Mouse (Mus musculus): ENCODE measurements around the gene Ankrd31. TPM values are rescaled to one million over a fixed set of nuclear protein-coding genes. Genes with fewer than 3 reads are reported as not detected.
"Not testable (repeated sequence)": the region's sequence is repeated elsewhere in the genome, so short reads cannot be mapped to it uniquely, and the experiment has no call there.

Gene Ankrd31
- total RNA-seq, 2 experiments from 2014 or later, result 0.24 to 0.46 TPM

DNA sequence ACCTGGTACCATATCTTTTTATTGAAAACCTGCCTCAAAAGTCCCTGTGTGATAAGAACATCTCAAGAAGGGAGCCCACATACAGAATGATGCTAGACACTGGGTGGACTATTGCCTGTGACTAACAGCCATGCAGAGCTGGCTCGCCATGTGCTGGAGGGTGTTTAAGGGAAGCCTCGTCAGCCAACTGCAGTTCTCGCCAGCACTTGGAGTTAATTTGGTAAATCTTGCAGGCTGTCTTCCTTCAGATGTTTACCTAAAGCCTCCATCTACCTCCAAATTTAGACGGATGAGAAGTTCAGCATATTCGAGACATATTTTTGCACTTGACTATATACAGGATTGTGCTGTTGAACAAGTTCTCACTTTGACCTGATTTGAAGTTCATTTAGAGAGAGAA lies 184.7 kb downstream of the Ankrd31 start:
- intact Hi-C loops (cut with DNase I), result no loop called here
- DNase-seq, result no peak

DNA sequence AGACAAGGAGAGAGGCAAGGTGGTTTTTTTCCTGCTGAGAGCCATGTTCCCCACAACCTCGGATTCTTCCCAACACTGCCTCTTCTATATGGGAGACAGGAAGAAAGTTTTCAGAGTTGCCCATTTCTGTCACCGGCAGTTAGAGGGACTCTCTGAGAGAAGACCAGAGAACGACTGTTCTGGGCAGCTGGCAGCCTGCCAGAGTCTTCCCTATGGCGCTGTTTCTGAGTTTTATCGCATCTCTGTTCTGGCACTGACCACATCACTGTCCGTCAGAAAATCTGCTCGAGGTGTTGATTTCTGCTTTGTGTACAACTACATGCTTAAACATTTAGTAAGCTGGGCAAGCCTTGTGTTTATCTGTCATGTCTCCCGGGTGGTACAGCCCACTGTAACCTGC lies 185.3 kb downstream of the Ankrd31 start:
- intact Hi-C loops (cut with DNase I), result no loop called here
- DNase-seq, result peak; percentile 50

DNA sequence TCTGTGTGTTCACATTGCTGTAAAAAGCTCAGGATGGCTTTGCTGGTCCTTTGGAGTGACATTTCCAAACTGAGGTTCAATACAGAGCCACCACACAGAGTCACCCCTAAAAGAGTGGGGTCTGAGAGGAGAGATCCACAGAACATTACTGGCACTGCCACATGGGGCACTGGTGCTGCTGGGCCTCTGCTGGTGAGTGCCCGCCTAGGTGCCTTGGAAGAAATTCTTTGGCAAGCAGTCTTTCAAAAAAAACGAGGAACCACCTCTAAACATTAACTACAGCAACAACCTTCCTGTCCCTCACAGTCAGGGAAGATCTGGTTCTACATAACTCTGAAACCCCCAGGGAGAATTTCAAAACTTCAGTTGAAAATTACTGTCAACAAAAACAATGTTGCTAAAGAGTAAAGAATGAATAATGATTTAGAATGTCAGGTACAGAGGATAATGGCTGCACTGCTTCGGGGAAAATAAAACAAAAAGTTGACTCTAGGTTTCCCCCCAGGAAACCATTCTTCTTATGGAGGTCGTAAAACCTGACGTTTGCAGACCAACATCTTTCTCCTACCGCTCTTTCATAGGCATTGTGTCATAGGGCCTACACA lies 188.2 kb downstream of the Ankrd31 start:
- no peak for DNase-seq
- intact Hi-C loops (cut with DNase I), result no loop called here

DNA sequence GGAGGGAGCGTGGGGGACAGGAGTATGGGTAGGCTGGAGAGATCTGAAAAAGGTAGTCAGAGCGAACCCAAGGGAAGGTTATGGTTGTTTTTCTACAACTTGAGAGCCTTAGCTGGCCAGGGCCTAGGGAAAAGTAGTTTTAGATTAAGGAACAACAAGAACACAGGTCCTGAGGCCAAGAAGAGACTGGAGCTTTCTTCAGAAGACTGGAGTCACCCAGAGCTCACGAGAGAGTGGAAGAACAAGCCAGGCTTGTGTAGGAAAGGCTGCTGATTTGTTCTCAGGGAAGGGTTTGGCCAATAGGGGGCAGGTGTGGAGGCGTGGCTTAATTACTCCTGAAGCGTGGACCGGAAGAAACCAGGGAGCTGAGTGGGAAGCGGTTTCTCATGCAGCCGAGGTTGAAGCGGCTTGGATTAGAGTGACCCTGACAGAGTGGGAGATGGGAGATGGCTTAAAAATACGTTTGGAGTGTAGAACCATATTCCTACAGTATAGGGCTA lies 189.0 kb downstream of the Ankrd31 start:
- intact Hi-C loops (cut with DNase I), result no loop called here
- no peak for DNase-seq

DNA sequence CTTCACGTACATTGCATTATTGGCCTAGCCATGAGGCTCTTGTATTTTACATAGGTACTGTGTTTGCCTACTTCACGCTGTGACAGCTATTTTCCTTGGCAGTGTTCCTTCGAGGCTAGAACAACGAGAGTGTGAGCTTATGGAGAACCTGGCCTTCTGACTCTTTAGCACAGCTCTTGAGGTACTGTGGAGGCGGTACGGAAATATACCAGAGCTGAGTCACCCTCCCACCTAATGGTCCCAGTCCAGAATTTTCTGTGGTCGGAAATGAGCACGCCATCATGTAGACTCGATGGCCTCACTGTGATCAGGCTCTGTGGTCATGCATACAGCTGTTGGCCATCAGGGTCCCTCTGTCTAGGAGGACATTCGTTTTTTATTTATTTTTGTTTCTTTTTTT lies 191.6 kb downstream of the Ankrd31 start:
- intact Hi-C loops (cut with DNase I), result no loop called here
- no peak for DNase-seq

DNA sequence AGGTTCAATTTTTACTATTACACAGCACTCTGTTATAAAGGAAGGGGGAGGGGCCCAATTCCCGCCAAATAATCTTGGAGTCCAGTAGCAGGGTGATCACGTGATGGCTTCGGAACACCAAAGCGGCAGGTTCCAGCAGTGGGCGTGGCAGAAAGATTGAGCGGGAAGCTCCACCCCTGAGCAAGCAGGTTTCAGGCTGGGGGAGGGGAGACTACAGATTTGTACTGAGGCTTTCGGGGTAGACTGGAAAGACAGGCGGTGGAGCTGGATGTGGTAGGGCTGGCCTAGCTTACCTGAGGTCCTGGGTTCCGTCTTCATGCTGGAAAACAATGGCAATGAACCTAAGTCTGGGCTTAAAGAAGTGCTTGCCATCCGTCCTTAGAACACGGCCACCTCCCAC lies 193.4 kb downstream of the Ankrd31 start:
- DNase-seq; intact Hi-C loops (cut with DNase I): not testable (repeated sequence)

DNA sequence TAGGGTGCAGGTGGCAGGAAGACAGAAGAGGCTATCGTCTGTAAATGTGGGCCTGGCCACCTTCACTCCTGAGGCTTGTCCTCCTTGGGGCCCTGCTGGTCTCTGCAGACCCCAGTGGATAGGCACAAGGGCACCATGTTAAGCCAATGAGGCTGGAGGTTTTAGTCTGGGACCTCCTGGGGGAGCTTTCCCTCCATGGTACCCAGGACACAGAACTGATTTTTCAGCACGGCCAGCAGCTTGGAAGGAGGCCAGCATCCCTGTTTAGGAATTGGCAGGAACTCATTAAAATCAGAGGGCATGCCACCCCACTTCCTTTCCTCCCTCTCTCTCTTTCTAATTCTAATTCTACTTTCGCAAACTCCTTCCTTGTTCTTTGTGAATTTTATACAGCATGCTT lies 195.5 kb downstream of the Ankrd31 start:
- peak; percentile 58 for DNase-seq
- intact Hi-C loops (cut with DNase I), result no loop called here

DNA sequence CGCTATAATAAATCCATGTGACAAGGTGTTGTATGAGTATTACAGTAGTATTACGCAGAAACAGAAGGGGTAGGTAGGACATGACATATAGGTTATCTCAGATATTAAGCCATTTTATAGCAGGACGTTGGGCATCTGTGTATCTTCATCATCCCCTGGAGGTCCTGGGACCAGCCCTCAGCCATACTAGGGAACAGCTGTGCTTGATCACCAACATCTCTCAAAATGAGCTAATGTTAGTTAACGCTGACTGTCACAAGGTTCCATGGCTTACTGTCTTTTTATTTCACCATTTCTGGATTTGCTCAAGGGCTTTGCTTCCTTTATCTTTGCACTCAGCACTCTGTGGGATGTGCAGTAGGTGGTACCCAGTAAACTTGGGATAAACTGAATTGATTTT lies 197.7 kb downstream of the Ankrd31 start:
- DNase-seq, result no peak
- intact Hi-C loops (cut with DNase I), result no loop called here

DNA sequence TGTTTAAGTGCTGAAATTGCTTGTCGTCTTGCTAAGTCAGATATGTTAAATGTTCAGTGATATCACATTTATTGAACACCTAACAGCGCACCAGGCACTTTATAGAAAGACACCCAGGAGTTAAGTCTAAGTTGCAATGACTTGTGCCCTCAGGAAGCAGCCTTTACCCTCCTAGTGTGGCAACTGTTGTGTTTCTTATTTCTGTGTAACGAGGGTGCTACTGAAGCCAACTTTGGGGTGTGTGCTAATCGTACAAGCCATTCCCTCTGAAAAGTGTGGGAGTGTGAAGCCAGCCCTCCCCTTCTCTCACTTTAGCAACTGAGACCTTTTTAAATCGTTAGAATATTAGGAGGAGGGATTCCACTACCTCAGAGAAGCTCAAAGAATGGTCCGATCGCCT lies 199.7 kb downstream of the Ankrd31 start:
- no peak for DNase-seq
- intact Hi-C loops (cut with DNase I), result no loop called here

DNA sequence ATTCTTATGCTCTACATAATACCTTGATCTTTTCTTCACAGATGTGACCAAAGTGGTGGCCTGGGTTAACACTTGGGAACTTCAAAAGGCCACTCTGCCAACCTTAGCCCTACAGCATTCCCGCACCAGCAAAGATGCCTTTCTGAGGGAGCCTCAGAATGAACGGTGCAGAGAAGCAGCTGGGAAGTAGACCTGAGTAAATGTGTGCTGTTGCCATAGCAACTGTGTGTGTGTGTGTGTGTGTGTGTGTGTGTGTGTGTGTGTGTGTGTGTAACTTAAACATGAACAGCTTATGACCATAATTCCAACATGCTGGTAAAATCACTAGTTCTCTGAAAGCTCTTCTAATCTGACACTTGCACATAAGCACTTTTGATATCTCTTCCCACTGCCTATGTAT lies 203.8 kb downstream of the Ankrd31 start:
- DNase-seq, result no peak
- intact Hi-C loops (cut with DNase I), result no loop called here

DNA sequence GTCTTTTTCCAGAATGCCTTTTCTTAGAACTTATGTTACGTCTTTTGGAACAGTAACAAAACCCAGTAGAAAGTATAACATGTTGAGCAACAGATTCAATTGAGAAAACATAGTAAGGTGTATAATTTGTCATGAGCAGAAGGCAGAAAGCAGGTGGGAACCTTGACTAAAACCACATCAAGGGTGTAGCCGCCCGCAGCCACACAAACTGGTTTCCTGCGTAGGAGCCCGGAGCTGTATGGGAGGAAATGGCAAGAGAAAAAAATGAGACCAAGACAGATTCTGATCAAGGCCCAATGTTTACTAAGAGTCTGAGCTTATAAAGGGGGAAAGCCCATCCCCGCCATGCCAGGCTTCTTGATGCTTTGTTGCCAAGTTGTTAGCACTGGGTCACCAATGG lies 208.4 kb downstream of the Ankrd31 start:
- DNase-seq, result no peak
- intact Hi-C loops (cut with DNase I), result no loop called here

Other genes with a start within 250 kb of the Ankrd31 start
- gene Polk, start 205.7 kb upstream of the Ankrd31 start, total RNA-seq (2021), result 1 to 10 TPM; 6.8 to 8.4 TPM
- gene Col4a3bp, start 205.7 kb upstream of the Ankrd31 start, total RNA-seq (2021), result 10 to 100 TPM; 50.8 to 51.5 TPM
- gene Hmgcr, start 77.3 kb upstream of the Ankrd31 start, total RNA-seq (2021), result 100 to 1,000 TPM; 399 to 412 TPM
- 1 to 10 TPM; 1.6 to 2.1 TPM for gene Gcnt4, start 176.4 kb downstream of the Ankrd31 start, total RNA-seq (2021)

All from left cerebral cortex, postnatal 4 days (tissue).